Mouse (Mus musculus) G1E (cell line): ENCODE data around the gene Mindy2. TPM values are rescaled to one million over a fixed set of nuclear protein-coding genes. Genes with fewer than 3 reads are reported as not detected.

Experiments used
- ATAC-seq: 2 replicates; pipeline ENCODE4 v1.8.0; 2016; ENCODE audit warnings: mild to moderate bottlenecking; ENCODE audit not compliant: insufficient number of reproducible peaks, poor library complexity, low FRiP score, severe bottlenecking; ENCODE audit errors: extremely low read depth
- DNase-seq: peaks from one replicate; pipeline ENCODE4 v3.0.0; 2012; ENCODE audit warnings: low spot score
- H3K27me3 ChIP-seq: 2 replicates; pipeline ENCODE4 v1.6.1; 2012; ENCODE audit warnings: mild to moderate bottlenecking, low read length, inconsistent platforms; ENCODE audit not compliant: insufficient read depth
- H3K36me3 ChIP-seq: replicated peaks from 2 replicates; pipeline ENCODE3; 2012; ENCODE audit warnings: mild to moderate bottlenecking, inconsistent platforms
- H3K4me1 ChIP-seq: 2 replicates; pipeline ENCODE4 v1.6.1; 2012; ENCODE audit warnings: low read depth, low read length, inconsistent platforms, mixed read lengths; ENCODE audit not compliant: insufficient read depth
- H3K4me3 ChIP-seq: 2 replicates; pipeline ENCODE4 v1.5.1; 2012; ENCODE audit warnings: low read depth, mild to moderate bottlenecking, inconsistent platforms, low read length, moderate library complexity, mixed read lengths
- H3K9me3 ChIP-seq: replicated peaks from 2 replicates; pipeline ENCODE4 v1.6.1; 2012; ENCODE audit warnings: inconsistent platforms
- CTCF ChIP-seq: IDR thresholded peaks from 2 replicates; pipeline ENCODE4 v1.5.1; 2012; ENCODE audit warnings: low read depth, low read length, inconsistent platforms, mixed read lengths
- GATA1 ChIP-seq: IDR thresholded peaks from 2 replicates; pipeline ENCODE4 v1.6.1; 2012; ENCODE audit warnings: borderline replicate concordance, low read length, inconsistent platforms, mixed read lengths
- GATA2 ChIP-seq: IDR thresholded peaks from 2 replicates; pipeline ENCODE4 v1.6.1; 2012; ENCODE audit warnings: low read depth, low read length, inconsistent platforms, borderline replicate concordance
- POLR2AphosphoS5 ChIP-seq: IDR thresholded peaks from 2 replicates; pipeline ENCODE4 v1.6.1; 2012; ENCODE audit warnings: low read depth, low read length, inconsistent platforms; ENCODE audit not compliant: insufficient replicate concordance
- TAL1 ChIP-seq: conservative IDR thresholded peaks from 2 replicates; pipeline ENCODE4 v1.6.1; 2012; ENCODE audit warnings: low read depth, low read length, inconsistent platforms, mixed read lengths
- polyA plus RNA-seq: library from polyadenylated mRNA; stranded (reverse); fragments of >175 nt; gene quantifications from 2 replicates; pipeline ENCODE4 v1.2.3, GENCODE M21; 2012
- total RNA-seq, 2 experiments: library from RNA; stranded (forward) in 1 of 2; stranded (reverse) in 1 of 2; fragments of 200-1000 nt in 1 of 2; fragments of >200 nt in 1 of 2; fragmentation: Nextera tagmentation in 1 of 2; gene quantifications; 2 replicates each; pipeline ENCODE4 v1.2.3; 2014 to 2017

The Mindy2 gene
- total and polyA plus RNA-seq, 3 experiments: 16.2 to 50.7 (median 38.4) TPM

DNA sequence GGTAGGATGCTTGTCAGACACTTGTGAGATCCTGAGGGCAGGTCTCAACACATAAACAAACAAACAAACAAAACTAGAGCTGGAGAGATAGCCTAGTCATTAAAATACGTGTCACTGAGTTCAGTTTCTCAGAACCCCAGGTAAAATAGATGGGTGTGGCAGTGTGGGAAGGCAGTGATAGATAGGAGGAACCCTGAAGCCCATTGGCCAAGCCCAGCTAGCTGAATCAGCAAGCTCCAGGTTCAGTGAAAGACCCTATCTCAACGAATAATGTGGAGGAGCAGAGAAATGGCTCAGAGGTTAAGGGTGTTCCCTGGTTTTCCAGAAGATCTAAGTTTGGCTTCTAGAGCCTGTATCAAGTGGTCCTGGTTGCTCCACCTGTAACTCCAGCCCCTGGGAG lies 12.2 kb upstream of the Mindy2 start:
- Histone ChIP-seq H3K4me3 (no peak overlapping the region), H3K4me1 (peaks cover 37% of the 10 kb centered on the region)
- DNase-seq: no peak

DNA sequence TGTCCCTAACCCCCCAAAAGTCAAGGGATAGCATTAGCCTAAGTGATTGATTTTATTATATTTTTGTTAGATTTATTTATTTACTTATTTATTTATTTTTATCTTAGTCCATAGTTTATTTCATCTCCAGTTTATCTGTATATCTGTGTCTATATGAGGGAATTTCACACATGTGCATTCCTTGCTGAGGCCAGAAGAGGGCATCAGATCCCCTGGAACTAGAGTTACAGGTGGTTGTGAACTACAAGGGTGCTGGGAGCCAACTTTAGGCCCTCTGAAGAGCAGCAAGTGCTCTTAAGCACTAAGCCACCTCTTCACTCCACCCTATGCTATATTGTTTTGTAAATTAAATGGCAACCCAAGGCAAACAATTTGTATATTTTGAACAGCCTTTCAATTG lies 11.1 kb upstream of the Mindy2 start:
- Histone ChIP-seq H3K36me3 (no peaks in the 10 kb centered on the region), H3K4me1 (peaks cover 35% of the 10 kb centered on the region), H3K27me3 (no peaks in the 10 kb centered on the region), H3K4me3 (no peak overlapping the region), H3K9me3 (0 out of 2 replicates have a peak, but pooled peaks cover 3% of the 10 kb centered on the region)
- DNase-seq (no peak), ATAC-seq (no peak)
- no peak for TF ChIP-seq TAL1
- no peak for TF ChIP-seq CTCF
- TF ChIP-seq POLR2AphosphoS5: no peak
- TF ChIP-seq GATA2: no peak
- TF ChIP-seq GATA1: no peak

More for the DNA sequence above, 12.2 kb upstream of the Mindy2 start:
- Histone ChIP-seq H3K36me3 (no peaks in the 10 kb centered on the region), H3K9me3 (0 out of 2 replicates have a peak, but pooled peaks cover 3% of the 10 kb centered on the region), H3K27me3 (no peaks in the 10 kb centered on the region)
- no peak for ATAC-seq
- no peak for TF ChIP-seq GATA1
- TF ChIP-seq POLR2AphosphoS5: no peak
- TF ChIP-seq CTCF: no peak
- no peak for TF ChIP-seq GATA2
- TF ChIP-seq TAL1: no peak

DNA sequence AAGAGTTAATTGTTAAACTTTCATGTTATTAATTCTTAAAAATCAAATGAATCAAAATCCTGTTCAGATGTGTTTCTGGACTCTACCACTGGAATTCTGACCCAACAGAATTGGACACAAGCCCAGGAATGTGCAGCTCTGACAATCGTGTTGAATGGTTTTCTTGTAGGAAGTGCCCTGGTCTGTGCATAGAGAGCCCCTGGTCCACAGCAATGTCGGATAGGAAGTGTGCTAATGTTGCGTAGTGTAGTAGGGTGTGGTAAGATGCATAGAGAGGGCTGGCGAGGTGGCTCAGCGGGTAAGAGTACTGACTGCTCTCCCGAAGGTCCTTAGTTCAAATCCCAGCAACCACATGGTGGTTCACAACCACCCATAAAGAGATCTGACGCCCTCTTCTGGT lies 9.8 kb upstream of the Mindy2 start:
- no peak for ATAC-seq
- Histone ChIP-seq H3K27me3 (no peaks in the 10 kb centered on the region), H3K4me1 (peaks cover 30% of the 10 kb centered on the region), H3K4me3 (no peak overlapping the region), H3K36me3 (no peaks in the 10 kb centered on the region), H3K9me3 (0 out of 2 replicates have a peak, but pooled peaks cover 3% of the 10 kb centered on the region)
- DNase-seq: no peak
- TF ChIP-seq TAL1 (no peak), CTCF (no peak), GATA1 (no peak), POLR2AphosphoS5 (no peak), GATA2 (no peak)

DNA sequence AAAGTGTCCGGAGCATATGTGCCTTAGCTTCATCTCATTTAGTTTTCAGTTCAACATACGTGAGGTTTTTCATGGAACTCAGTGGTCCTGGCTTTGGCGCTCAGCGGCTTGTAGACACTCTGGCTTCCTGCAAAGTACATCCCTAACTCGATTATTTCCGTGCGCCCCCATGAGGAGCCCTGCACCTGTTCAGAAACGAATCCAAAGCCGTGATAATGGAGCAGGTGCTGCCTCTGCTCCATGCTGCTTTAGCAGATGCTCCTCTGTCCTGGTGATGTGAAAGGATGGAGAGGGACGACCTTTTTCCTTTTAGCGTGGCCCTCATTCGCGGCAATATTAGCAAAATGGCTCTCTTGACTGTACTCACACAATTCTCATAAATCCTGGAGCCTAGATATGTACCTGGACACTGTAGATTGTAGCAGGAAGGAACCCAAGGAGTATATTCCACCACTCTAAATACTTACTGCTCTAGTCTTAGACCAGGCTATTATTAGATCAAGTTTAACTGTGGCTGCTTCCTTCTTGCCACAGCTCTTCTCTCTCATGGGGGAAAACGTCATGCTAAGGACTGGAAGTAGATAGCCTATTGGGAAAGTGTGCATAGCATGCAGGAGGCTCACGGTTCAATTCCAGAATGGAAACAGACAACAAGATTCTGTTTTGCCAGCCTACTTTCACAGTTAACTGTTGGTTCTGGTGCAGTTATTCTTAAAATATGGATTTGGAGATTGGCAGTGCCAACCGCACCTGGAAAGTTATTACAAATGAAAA lies 8.6 kb upstream of the Mindy2 start:
- TF ChIP-seq CTCF: no peak
- TF ChIP-seq TAL1: no peak
- TF ChIP-seq POLR2AphosphoS5: no peak
- TF ChIP-seq GATA1: no peak
- no peak for TF ChIP-seq GATA2
- 0 out of 2 replicates have a peak, but pooled peaks cover 3% of the 10 kb centered on the region for H3K9me3 ChIP-seq

DNA sequence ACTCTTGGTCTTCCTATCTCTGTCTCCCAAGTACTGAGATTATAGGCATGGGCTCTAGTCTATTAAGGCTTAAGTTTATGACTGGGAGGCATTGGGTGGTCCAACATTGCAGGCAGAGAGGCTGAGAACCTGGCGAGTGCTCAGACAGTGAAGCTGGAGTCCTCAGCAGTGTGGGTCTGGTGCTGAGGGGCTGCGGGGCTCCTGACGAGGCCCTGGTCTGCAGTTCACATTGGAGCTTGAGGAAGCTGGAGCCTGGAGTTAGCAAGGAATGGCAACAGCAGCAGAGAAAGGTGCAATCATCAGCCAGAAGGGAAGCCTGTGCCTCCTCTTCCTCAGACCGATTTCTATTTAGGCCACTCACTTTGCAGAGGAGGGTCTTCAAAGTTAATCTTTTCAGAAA lies 7.9 kb upstream of the Mindy2 start:
- Histone ChIP-seq H3K36me3 (no peaks in the 10 kb centered on the region), H3K4me3 (no peak overlapping the region), H3K27me3 (no peaks in the 10 kb centered on the region), H3K4me1 (peaks cover 11% of the 10 kb centered on the region), H3K9me3 (0 out of 2 replicates have a peak, but pooled peaks cover 3% of the 10 kb centered on the region)
- TF ChIP-seq CTCF: no peak
- no peak for TF ChIP-seq GATA2
- TF ChIP-seq TAL1: no peak
- no peak for ATAC-seq
- DNase-seq: no peak

More for the DNA sequence above, 8.6 kb upstream of the Mindy2 start:
- DNase-seq (no peak), ATAC-seq (no peak)
- H3K27me3 ChIP-seq: no peaks in the 10 kb centered on the region
- no peak overlapping the region for H3K4me3 ChIP-seq
- no peaks in the 10 kb centered on the region for H3K36me3 ChIP-seq
- H3K4me1 ChIP-seq: peaks cover 18% of the 10 kb centered on the region

DNA sequence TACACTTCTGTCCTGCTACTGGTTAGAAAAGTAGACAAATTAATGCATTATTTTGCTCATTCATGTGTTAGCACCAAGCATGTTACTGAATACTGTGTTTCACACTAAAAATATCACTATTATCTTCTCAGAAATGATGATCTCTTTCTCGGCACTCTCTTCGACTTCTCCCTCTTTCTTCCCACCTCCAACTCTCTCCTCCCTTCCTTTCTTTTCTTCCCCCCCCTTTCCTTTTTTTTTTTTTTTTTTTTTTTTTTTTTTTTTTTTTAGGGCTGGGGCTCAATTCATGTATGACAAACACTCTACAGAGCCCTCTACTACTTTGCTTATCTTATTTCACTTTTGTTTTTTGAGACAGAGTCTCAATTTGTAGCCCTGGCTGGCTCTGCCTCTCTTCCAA lies 1.3 kb upstream of the Mindy2 start:
- no peaks in the 10 kb centered on the region for H3K27me3 ChIP-seq
- H3K4me3 ChIP-seq: no peak overlapping the region
- H3K36me3 ChIP-seq: peaks cover 11% of the 10 kb centered on the region
- no peak for DNase-seq
- H3K4me1 ChIP-seq: peaks cover 35% of the 10 kb centered on the region
- H3K9me3 ChIP-seq: no peaks in the 10 kb centered on the region
- no peak for TF ChIP-seq CTCF
- no peak for TF ChIP-seq POLR2AphosphoS5
- no peak for TF ChIP-seq TAL1
- no peak for TF ChIP-seq GATA2
- no peak for TF ChIP-seq GATA1
- no peak for ATAC-seq
